Mouse (Mus musculus) intestine, embryonic 16.5 days (tissue): ENCODE measurements around the gene Polr2g. TPM values are rescaled to one million over a fixed set of nuclear protein-coding genes. Genes with fewer than 3 reads are reported as not detected.

Source experiments
- ATAC-seq: fragments of 200-750 bp; cut with Nextera tagmentation; 2 replicates; pipeline ENCODE4 v1.8.0; 2017; ENCODE audit warnings: moderate TSS enrichment, moderate library complexity
- H3K27ac ChIP-seq: fragments of 300-500 bp; sonication (generic); 2 replicates; pipeline ENCODE4 v1.5.1; 2014; ENCODE audit warnings: mild to moderate bottlenecking, low read length
- H3K27me3 ChIP-seq: fragments of 300-500 bp; sonication (generic); replicated peaks from 2 replicates; pipeline ENCODE4 v1.6.1; 2014; ENCODE audit warnings: low read length, control low read depth, mixed read lengths; ENCODE audit not compliant: control insufficient read depth, insufficient read depth
- H3K36me3 ChIP-seq: fragments of 300-500 bp; sonication (generic); 2 replicates; pipeline ENCODE4 v1.6.1; 2014; ENCODE audit warnings: low read length, control low read depth; ENCODE audit not compliant: control insufficient read depth, insufficient read depth
- H3K4me1 ChIP-seq: fragments of 300-500 bp; sonication (generic); 2 replicates; pipeline ENCODE4 v1.6.1; 2014; ENCODE audit warnings: low read length, control low read depth, mixed read lengths; ENCODE audit not compliant: control insufficient read depth, insufficient read depth
- H3K4me2 ChIP-seq: fragments of 300-500 bp; sonication (generic); 2 replicates; pipeline ENCODE4 v1.6.1; 2014; ENCODE audit warnings: low read depth, low read length, control low read depth
- H3K4me3 ChIP-seq: fragments of 300-500 bp; sonication (generic); 2 replicates; pipeline ENCODE4 v1.5.1; 2014; ENCODE audit warnings: mild to moderate bottlenecking, low read length
- H3K9ac ChIP-seq: fragments of 300-500 bp; sonication (generic); 2 replicates; pipeline ENCODE4 v1.6.1; 2014; ENCODE audit warnings: low read depth, low read length
- H3K9me3 ChIP-seq: fragments of 300-500 bp; sonication (generic); 2 replicates; pipeline ENCODE4 v1.6.1; 2016; ENCODE audit warnings: low read length, control low read depth; ENCODE audit not compliant: control insufficient read depth
- WGBS: fragments of 180-500 bp; shearing (Covaris S2); extraction: QIAGEN DNeasy Blood & Tissue Kit; methylation state at CpG from one replicate; pipeline ENCODE4 v1.1.7; 2014; 5-methylcytosine and 5-hydroxymethylcytosine counted together
- polyA plus RNA-seq: library from polyadenylated mRNA; unstranded; fragments of >200 nt; fragmentation: Nextera tagmentation; extraction: Ambion mirVana; gene quantifications from 2 replicates; pipeline ENCODE4 v1.2.1, GENCODE M21; 2015

The Polr2g gene
- polyA plus RNA-seq, 1 experiment from 2014 or later, result 138 TPM

GRCm38 (mm10) chr19:8818801-8819595 is 20.6 kb upstream of the Polr2g start, which contains the start of gene Ttc9c:
Gene Ttc9c (minus strand): TSS chr19:8819333.
- Histone ChIP-seq H3K4me1 (peaks cover 21% of the 10 kb centered on the region), H3K9me3 (no peaks in the 10 kb centered on the region), H3K4me3 (peak within 1 kb of the TSS; percentile 100), H3K27me3 (no peaks in the 10 kb centered on the region), H3K9ac (peak within 1 kb of the TSS; percentile 97), H3K27ac (peak within 1 kb of the TSS; percentile 100), H3K36me3 (peaks cover 14% of the 10 kb centered on the region), H3K4me2 (peak within 1 kb of the TSS; percentile 87)
- WGBS, result under 1% methylated on average over 33 of the region's 33 CpGs
- peak; percentile 92 for ATAC-seq

- peak overlapping the region; percentile 100 for H3K4me3 ChIP-seq
- H3K9ac ChIP-seq, result peak overlapping the region; percentile 73
- 17% methylated on average over 14 of the region's 14 CpGs for WGBS
- H3K27me3 ChIP-seq, result no peaks in the 10 kb centered on the region
- ATAC-seq, result no peak
- peaks cover 13% of the 10 kb centered on the region for H3K36me3 ChIP-seq
- peak overlapping the region; percentile 80 for H3K4me2 ChIP-seq
- H3K4me1 ChIP-seq, result peaks cover 21% of the 10 kb centered on the region
- peak overlapping the region; percentile 98 for H3K27ac ChIP-seq
- no peaks in the 10 kb centered on the region for H3K9me3 ChIP-seq
These were observed 20.0 kb upstream of the Polr2g start for GRCm38 (mm10) chr19:8818301-8818798.

GRCm38 (mm10) chr19:8817001-8817400 is 18.6 kb upstream of the Polr2g start:
- no peak for ATAC-seq
- no peak overlapping the region for H3K4me2 ChIP-seq

GRCm38 (mm10) chr19:8815812-8816211 is 17.4 kb upstream of the Polr2g start:
- Histone ChIP-seq H3K36me3 (0 out of 2 replicates have a peak, but pooled peaks cover 7% of the 10 kb centered on the region), H3K9me3 (no peaks in the 10 kb centered on the region), H3K9ac (no peak overlapping the region), H3K4me1 (peaks cover 9% of the 10 kb centered on the region), H3K27ac (no peak overlapping the region), H3K4me3 (no peak overlapping the region), H3K4me2 (no peak overlapping the region), H3K27me3 (no peaks in the 10 kb centered on the region)
- no peak for ATAC-seq
- WGBS, result 66% methylated on average over 11 of the region's 11 CpGs

More at GRCm38 (mm10) chr19:8817001-8817400, 18.6 kb upstream of the Polr2g start:
- Histone ChIP-seq H3K9ac (0 out of 2 replicates have a peak overlapping the region, but pooled peaks have one; percentile 8), H3K4me1 (peaks cover 11% of the 10 kb centered on the region), H3K9me3 (no peaks in the 10 kb centered on the region), H3K4me3 (no peak overlapping the region), H3K36me3 (0 out of 2 replicates have a peak, but pooled peaks cover 7% of the 10 kb centered on the region), H3K27me3 (no peaks in the 10 kb centered on the region), H3K27ac (no peak overlapping the region)
- WGBS, result 74% methylated on average over 3 of the region's 3 CpGs

- no peak overlapping the region for H3K4me2 ChIP-seq
- H3K4me1 ChIP-seq, result peaks cover 6% of the 10 kb centered on the region; the same call in 1 of the 2 replicates
- peaks cover 10% of the 10 kb centered on the region for H3K36me3 ChIP-seq
- no peak overlapping the region for H3K9ac ChIP-seq
- H3K9me3 ChIP-seq, result no peaks in the 10 kb centered on the region
- WGBS, result 93% methylated on average over 5 of the region's 5 CpGs
- no peak for ATAC-seq
- H3K27ac ChIP-seq, result no peak overlapping the region
- H3K27me3 ChIP-seq, result no peaks in the 10 kb centered on the region
- no peak overlapping the region for H3K4me3 ChIP-seq
These were observed 8.4 kb upstream of the Polr2g start for GRCm38 (mm10) chr19:8806810-8807209.

GRCm38 (mm10) chr19:8803879-8804660 is 5.7 kb upstream of the Polr2g start:
- H3K4me2 ChIP-seq, result no peak overlapping the region
- no peak for ATAC-seq
- H3K27me3 ChIP-seq, result no peaks in the 10 kb centered on the region
- 90% methylated on average over 11 of the region's 11 CpGs for WGBS
- no peaks in the 10 kb centered on the region for H3K9me3 ChIP-seq
- no peak overlapping the region; the same call in 1 of the 2 replicates for H3K9ac ChIP-seq
- peaks cover 6% of the 10 kb centered on the region; the same call in 1 of the 2 replicates for H3K4me1 ChIP-seq
- H3K36me3 ChIP-seq, result peaks cover 5% of the 10 kb centered on the region
- no peak overlapping the region for H3K27ac ChIP-seq
- H3K4me3 ChIP-seq, result no peak overlapping the region

GRCm38 (mm10) chr19:8803204-8803780 is 4.9 kb upstream of the Polr2g start:
- Histone ChIP-seq H3K9ac (no peak overlapping the region), H3K4me2 (peak overlapping the region; percentile 57; the same call in 1 of the 2 replicates), H3K27ac (no peak overlapping the region), H3K9me3 (no peaks in the 10 kb centered on the region), H3K27me3 (no peaks in the 10 kb centered on the region), H3K4me1 (peaks cover 6% of the 10 kb centered on the region; the same call in 1 of the 2 replicates), H3K36me3 (peaks cover 3% of the 10 kb centered on the region; the same call in 1 of the 2 replicates), H3K4me3 (no peak overlapping the region)
- ATAC-seq, result no peak
- 89% methylated on average over 9 of the region's 9 CpGs for WGBS

GRCm38 (mm10) chr19:8802130-8802821 is 3.9 kb upstream of the Polr2g start, which contains the start of gene Zbtb3:
Gene Zbtb3 (plus strand): TSS chr19:8802555.
- Histone ChIP-seq H3K36me3 (peaks cover 3% of the 10 kb centered on the region; the same call in 1 of the 2 replicates), H3K9me3 (no peaks in the 10 kb centered on the region), H3K27me3 (no peaks in the 10 kb centered on the region), H3K27ac (peak within 1 kb of the TSS; percentile 88), H3K4me2 (peak within 1 kb of the TSS; percentile 74), H3K9ac (peak within 1 kb of the TSS; percentile 72), H3K4me3 (peak within 1 kb of the TSS; percentile 72), H3K4me1 (peaks cover 10% of the 10 kb centered on the region)
- under 1% methylated on average over 30 of the region's 30 CpGs for WGBS
- ATAC-seq, result peak; percentile 97
